Mouse (Mus musculus) thymus, adult 18-20 months (tissue): ENCODE results near the gene Lin7b.

Source experiments
- DNase-seq, 2 experiments: peaks; one replicate each; pipeline ENCODE4 v3.0.0; 2022; ENCODE audit warnings: mixed read lengths in 2 of 2

Gene Lin7b

DNA sequence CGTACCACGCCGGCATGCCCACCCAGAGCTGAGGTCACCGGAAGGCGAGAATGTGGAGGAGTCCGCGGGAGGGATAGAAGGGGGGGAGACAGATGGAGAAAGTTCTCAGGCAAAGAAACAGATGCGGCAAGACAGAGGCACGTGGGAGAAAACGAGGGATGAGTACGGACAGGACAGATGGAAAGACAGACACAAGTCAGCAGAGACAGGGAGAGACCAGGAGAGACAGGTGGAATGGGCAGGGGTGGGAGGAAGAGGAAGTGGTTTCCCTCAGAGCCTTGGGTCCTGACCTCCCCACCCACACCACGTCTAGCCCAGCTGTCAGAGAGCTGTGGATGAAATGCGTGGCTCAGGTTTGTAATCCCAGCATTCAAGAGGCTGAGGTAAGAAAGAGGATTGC lies 23.5 kb downstream of the Lin7b start:
- no peak for DNase-seq

DNA sequence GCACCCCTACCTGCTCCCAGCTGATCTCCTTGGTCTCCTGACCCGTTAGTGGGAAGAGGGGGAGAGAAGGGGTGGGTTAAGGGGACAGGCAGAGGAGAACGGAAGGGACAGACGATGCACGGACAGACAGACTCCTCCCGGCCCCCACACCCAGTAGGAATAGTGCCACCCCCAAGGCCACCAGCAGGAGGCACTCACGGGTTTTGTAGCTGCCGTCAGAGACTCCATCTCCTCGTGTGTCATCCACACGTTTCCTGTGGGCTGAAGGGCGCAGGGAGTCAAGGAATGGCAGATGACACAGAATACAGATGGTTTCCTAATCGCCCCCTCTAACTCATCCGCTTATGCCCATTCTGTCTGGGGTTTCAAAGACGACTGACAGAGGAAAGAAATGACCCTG lies 26.8 kb downstream of the Lin7b start:
- no peak for DNase-seq

DNA sequence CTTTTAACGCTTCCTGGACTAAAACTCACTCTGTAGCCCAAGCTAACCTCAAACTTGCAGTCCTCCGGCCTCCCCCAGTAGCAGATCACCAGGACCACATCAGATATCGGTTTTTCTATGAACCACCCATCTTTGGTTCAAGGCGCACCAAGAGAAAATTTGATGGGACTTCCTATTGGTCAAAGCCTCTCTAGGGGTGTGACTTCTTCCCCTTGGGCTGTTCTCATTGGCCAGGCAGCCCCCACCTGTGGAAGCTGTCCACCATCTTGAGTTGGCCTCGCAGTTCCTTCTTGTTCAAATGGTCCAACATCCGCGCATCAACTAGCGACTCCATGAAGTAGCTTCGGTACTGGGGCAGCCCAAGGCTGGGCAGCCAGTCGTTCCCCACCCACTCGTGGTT lies 28.3 kb downstream of the Lin7b start:
- no peak for DNase-seq

DNA sequence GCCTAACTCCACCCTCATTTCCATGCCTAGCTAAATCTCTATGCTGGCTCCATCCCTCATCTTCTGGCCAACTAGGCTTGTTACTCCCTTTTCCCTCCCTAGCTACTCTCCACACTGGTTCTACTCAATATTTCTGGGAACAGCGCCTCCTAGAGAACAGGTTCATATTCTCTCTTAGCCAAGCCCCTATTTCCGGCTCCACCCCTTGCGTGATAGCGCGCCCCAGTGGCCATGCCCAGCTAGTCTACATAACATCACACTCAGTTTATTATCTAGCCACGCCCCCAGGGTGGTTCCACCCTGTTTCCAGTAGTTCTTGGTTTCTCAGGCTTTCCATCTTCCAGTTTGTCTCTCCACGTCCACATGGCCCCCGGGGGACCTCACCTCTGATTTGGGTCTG lies 29.1 kb downstream of the Lin7b start:
- DNase-seq, result peak in 1 of 2 experiments; percentile 36

DNA sequence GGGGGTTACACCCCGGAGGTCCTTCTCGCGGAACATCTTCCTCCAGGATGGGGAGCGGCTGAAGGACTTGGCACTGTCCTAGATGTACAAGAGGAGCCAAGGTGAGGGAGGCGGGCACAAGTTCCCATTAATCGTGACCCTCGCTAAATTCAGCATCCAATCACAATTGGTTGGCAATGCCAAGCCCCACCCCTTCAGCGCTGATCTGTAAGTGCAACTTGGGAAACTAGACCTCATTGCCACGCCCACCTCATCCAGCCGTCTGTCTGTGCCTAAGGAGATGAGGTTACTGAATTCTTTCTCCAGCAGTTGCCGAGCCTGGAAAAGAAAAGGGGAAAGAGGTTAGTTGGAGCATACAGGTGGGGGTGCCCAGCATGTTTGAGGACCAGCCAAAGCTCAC lies 29.7 kb downstream of the Lin7b start:
- no peak for DNase-seq

DNA sequence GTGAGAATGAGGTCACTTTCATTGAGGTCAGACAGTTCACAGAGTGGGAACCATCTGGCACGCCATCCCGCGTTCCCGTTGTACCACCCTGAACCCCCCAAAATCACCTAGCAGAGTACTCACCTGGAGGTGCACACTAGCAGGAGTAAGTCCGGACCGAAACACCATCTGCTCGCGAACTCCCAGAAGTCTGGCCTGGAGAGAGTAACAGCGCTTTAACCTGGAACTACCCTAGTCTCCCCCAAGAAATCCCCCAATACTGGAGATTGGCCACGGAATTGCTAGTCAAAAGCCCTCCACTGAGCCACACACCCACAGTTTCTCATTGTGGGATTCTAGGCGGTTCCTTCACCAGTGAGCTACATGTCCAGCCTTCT lies 30.3 kb downstream of the Lin7b start:
- DNase-seq, result no peak

DNA sequence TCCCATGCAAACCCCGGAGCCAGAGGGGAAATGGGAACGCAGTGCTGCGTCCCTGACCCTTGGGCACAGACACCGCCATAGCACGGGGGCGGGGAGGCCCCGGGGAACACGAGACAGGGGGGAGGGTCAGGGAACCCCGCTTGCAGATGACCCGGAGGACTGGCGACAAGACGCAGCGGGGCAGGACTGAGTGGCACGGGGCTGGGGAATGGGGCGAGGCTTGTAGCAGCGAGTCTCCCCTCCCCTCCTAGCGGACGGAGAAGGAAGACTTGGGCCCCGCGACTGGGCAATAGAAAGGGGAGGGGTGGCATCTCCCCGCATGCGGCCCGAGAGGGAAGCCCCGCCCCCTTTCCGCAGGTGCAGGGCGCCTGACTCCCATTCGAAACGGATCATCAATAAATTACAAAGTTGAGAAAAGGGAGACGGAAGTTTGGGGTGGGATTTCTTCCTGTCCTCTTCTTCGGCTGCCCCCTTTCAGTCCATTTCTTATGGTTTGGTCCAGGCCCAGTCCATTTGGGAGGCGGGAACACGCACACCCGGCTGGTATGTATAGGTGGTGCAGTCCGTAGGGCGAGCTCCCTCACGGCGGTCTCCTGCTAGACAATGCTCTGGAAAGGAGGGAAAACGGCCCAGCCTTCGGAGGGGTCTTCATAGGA lies 30.8 kb downstream of the Lin7b start:
- DNase-seq, result peak in 1 of 2 experiments; percentile 18

DNA sequence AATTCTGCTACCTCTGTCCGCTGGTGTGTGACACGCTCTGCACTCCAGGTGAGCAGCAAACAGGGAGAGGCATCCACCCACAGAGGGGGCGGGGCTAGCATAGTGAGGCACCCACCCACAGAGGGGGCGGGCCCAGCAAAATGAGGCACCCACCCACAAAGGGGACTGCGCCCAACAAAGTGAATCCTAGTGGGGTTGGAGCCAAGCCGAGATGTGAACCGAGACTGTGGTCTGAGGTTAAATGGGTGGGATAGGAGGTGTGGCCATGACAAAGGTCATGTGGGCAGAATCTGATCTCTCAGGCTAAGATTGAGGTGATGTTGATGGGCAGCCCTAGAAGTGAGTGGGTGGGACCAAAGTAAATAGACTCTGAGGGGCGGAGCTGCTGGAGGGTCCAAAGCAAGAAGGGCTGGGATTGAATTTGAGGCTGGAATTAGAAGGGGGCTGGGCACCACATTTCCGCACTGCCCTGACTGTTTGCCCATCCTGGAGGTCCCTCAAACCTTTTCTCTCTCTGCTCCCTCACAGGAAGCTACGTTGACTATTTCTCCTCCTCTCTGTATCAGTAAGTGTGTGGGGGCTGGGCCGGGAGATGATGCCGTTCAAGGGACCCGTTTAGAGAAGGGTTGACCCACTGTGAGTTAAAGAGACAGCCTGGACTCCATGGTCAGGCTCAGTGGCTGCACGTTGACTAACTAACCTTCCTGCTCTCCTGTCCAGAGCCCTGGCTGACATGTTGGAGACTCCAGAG lies 32.0 kb downstream of the Lin7b start:
- peak in 1 of 2 experiments; percentile 20 for DNase-seq

DNA sequence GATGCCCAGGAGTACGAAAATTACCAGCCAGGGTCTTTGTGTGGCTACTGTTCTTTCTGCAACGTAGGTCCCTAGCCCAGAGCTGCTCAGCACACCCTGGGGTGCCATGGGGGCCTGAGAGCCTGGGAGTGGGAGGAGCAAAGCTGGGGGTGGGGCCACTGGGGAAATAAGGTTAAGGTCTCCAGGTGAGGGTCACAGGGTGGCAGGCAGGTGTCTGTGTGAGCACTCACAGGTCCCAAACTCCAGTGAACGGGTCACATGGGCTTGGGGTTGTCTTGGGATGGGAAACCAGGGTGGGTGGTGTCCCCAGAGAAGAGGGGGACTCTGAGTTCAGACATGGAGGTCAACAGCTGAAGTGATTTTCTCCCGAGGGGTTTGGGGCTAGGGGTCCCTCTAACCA lies 32.9 kb downstream of the Lin7b start:
- no peak for DNase-seq

DNA sequence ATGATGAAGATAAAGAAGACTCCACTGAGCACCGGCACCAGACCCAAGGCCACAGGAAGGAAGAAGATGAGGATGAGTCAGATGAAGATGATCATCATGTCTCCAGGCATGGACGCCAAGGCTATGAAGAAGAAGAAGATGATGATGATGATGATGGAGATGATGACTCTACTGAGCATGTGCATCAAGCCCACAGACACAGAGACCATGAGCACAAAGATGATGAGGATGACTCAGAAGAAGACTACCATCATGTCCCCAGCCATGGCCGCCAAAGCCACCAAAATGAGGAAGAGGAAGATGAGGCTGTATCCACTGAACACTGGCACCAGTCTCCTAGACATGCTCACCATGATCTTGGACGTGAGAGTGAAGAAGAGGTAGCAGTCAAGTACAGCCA lies 34.1 kb downstream of the Lin7b start:
- DNase-seq, result no peak

DNA sequence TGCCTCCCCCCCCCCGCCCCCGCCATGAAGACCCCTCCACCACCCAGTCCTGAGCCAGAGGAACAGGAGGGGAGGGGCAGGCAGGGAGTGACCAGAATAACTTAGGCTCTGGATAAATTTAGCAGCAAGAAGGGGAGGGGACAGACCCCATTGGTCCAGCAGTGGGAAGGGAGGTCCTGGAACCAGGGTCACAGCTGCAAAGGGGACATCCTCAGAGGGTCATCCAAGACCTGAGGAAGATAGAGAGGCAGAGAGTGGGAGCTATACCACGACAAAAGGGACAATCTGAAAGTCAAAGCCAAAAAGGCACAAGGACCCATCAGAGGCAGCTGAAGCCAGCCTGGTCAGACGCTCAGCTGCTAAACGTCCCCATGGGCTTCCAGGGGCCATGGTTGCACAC lies 35.3 kb downstream of the Lin7b start, which contains the start of gene Hrc:
Gene Hrc, plus strand, starts transcription at position 235 of the 400 bp plus-strand sequence.
- no peak for DNase-seq

DNA sequence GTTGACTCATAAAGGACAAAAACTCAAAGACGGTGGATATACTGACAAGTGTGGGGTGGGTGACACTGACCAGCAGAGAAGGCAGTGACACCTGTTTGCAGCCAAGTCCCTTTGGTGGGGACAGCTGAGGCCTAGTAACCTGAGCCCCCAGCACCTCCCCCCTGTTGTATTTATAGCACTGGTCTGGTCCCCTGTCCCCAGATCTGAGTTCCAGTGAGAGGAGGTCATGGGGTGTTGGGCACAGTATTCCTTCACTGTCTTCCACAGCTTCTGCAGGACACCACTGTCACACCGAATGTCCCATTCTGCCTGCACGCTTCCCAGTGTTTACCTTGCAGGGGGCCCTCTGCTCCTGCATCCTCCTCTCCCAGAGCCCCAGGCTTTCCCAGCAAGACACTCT lies 35.8 kb downstream of the Lin7b start:
- DNase-seq, result no peak

DNA sequence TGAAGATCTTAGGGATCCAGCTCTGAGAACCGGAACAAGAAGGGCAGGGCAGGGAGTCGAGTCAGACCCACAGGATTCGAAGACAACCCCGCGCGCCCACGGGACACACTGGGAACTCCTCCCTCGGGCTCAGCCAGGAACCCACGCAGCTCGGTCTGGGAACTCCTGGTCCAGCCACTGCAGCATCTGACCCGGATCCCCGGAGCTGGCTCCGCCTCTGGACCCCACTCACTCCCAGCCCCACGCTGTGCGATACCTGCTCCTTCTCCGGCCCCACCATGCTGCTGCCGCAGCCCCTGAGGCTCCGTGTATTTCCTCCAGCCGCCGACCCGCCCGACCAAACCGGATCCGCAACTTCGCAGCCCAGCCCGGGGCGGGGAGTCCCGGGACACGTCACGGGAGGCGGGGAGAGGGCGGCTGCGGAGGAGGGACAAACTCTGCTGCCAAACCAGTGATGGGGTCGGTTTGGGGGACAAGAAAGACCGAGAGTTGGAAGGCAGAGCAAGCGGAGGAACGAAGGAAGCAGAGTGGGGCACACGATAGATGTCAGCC lies 36.9 kb downstream of the Lin7b start, which contains the start of gene Trpm4:
Gene Trpm4, minus strand, starts transcription at position 350 of the 552 bp plus-strand sequence.
- DNase-seq, result peak; percentile 76 to 77

DNA sequence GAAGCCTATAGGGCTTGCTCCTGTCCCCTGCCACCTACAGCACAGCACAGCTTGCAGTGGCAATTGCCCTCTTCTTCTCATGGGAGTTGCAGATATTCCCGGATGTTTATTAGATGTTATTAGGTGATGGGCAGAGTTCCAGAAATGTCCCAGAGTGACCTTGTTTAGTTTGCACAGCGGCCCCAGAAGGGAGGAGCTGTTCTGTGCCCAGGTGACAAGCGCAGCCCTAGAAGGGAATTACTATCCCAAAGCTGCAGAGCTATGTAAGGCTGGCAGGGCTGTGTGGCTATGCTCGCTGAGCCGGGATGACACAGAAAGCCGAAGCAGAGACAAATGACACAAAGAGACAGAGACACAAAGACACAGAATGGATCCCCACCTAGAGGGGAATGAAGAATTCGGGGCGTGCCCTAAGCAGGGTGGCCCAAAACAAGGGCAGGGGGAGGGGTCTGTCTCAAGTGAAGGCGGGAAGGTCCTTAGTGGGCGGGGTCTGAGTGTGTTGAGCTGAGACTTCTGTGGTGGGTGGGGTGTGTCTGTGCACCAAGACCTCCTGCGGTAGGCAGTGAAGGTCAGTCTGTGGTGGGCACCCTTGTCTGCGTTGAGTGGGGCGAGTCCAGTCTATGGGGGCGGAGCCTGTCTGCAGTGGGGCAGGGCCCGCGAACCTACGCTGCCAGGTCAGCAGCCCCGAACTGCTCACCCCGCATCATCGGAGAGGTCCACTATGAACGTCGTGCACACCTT lies 37.5 kb downstream of the Lin7b start:
- DNase-seq, result peak; percentile 46 to 59

DNA sequence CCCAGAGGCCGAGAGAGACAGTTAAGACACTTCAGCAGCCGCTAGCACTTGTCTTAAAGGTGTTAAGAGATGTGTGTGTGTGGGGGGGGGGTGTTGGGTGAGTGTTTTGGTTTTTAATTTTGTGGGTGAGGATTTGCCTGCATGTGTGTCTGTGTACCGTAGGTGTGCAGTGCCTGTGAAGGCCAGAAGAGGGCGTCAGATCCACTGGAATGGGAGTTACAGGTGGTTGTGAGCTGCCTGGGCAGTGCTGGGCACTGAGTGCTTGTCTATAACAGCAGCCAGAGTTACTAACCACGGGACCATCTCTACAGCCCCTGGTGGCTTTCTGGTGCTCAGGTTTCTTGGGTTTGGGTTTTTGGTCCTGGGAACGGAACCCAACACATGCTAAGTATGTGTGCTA lies 38.9 kb downstream of the Lin7b start:
- no peak for DNase-seq

DNA sequence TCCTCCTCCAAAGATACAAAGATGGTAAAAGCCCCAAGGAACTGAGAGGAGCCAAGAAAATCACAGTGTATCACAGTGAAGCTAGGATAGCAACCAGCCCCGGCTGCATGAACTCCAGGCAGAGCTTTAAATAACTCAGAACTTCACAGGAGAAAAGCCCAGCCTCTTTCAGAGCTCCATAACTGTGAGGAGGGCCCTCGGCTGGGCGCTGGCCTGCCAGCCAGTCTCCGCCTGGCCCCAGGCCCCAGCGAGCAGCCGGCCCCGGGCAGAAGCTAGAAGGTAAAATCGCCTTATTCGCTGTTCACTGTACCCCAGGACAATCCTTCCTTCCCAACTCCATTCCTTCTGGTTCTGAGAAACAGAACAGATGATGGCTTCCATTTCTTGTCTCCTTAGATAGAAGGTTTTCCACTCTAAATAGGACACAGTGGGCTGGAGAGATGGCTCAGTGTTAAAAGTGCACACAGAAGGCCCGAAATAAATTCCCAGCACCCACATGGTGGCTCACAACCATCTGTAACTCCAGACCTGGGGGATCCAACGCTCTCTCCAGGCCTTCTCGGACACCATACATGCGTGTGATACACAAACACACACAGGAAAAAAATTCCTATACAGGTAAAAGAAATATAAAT lies 41.4 kb downstream of the Lin7b start:
- DNase-seq, result no peak

DNA sequence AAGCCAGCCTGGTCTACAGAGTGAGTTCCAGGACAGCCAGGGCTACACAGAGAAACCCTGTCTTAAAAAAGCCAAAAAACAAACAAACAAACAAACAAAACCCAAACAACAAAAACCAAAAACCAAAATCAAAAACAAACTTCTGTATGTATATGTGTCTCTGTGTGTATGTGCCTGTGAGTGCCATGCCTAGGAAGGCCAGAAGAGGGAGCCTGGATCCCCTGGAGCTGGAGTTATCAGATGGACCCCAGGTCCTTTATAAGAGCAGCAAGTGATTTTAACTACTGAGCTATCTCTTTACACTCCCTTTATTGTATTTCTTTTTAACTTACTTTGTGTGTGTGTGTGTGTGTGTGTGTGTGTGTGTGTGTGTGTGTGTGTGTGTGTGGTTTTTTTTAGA lies 44.6 kb downstream of the Lin7b start:
- DNase-seq, result no peak

DNA sequence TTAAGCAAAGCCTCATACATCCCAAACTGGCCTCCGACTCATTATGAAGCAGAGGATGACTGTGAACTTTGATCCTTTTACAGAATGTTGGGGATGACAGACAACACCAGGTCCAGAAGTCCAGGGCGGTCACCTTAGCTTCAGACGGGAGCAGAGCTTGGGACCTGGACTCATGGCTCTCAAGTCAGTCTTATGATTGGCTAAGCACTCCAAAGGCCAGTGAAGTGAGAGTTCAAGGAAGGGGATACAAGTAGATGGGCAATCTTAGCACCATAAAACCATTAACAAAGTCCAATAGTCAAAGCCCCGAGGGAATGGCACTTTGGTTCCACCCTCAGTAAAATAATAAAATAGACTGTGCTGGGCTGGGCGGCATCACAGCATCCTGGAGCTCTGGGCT lies 47.3 kb downstream of the Lin7b start:
- no peak for DNase-seq

DNA sequence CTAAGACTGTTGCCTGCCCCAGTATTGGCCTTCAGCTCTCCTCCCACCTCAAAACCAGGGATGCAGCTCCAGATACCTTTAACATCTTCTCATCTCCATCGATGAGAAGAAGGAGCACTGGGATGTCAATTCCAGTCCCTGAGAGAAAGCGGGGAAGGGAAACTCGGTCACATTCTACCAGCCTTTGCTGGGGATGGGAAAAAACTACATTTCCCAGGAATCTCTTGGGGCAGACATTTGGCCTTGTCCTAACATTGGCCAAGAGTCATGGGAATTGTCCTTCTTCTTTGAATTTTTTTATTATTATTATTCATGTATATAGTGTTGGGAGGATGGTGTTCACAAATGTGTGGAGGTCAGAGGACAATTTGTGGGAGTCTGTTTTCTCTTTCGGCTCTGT lies 48.1 kb downstream of the Lin7b start:
- no peak for DNase-seq
